28 mouse cellular contexts compared by ENCODE assay signal in the genomic region with DNA sequence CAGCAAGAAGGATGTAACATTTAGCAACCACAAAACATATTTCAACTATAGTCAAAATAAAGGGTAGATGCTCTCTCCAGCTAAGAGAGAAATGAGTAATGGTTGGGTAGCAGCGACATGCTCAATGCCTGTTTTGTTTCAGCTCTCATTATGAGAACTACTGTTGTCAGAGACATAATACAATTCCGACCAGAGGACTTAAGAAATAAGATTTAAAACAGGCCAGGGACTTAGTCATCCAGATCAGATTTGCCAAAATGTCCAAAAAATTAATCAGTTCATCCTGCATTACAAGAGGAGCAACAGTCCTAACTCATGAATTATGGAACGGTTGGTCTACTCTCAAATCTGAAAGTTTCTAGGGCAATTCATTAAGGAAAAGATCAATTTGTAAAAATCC.
"Had no signal": no experiment of that assay in that cellular context is flagged by ENCODE, and none has a peak within 500 bp of the region (broad histone marks: within the 10 kb centered on the region; RNA-seq: fewer than 3 reads in every experiment).

No protein-coding gene starts in this region.

- DNase-seq: gastrocnemius, adult 2 months; gastrocnemius, postnatal 10 days; gastrocnemius, postnatal 25 days; heart, adult 18-20 months; heart, postnatal 10 days; heart, postnatal 4 days; kidney, adult 11 months; kidney, adult 2 months; kidney, adult 9 months; kidney, postnatal 14 days; kidney, postnatal 36 days; layer of hippocampus, adult 9-11 months; layer of hippocampus, postnatal 36 days; left cerebral cortex, postnatal 4 days had no signal

- H3K27ac ChIP-seq: gastrocnemius, adult 2 months; heart, embryonic 10.5 days; hindbrain, embryonic 10.5 days; hindbrain, embryonic 12.5 days; hindbrain, embryonic 14.5 days; kidney, embryonic 15.5 days; kidney, postnatal 0 days; limb, embryonic 13.5 days; limb, embryonic 15.5 days; liver, embryonic 12.5 days; liver, embryonic 14.5 days had no signal

- H3K4me1 ChIP-seq: heart, embryonic 10.5 days; heart, embryonic 12.5 days; hindbrain, embryonic 10.5 days; hindbrain, embryonic 12.5 days; kidney, embryonic 15.5 days; limb, embryonic 13.5 days; limb, embryonic 15.5 days; liver, embryonic 12.5 days had no signal

- ATAC-seq: hindbrain, embryonic 16.5 days; inflammation-experienced regulatory T-cells, adult 6 months; intestine, embryonic 16.5 days; liver, embryonic 12.5 days had no signal

- H3K9ac ChIP-seq: heart, embryonic 12.5 days; hindbrain, embryonic 12.5 days; hindbrain, embryonic 14.5 days; kidney, embryonic 15.5 days; limb, embryonic 13.5 days; limb, embryonic 15.5 days; liver, embryonic 12.5 days; liver, embryonic 14.5 days had no signal

- H3K9me3 ChIP-seq: heart, embryonic 10.5 days; hindbrain, embryonic 10.5 days; hindbrain, embryonic 12.5 days; kidney, embryonic 15.5 days; limb, embryonic 13.5 days; limb, embryonic 15.5 days had no signal

- H3K4me2 ChIP-seq: heart, embryonic 12.5 days; hindbrain, embryonic 12.5 days; hindbrain, embryonic 14.5 days; kidney, embryonic 15.5 days; limb, embryonic 13.5 days; limb, embryonic 15.5 days; liver, embryonic 12.5 days had no signal

- H3K36me3 ChIP-seq: heart, embryonic 10.5 days; heart, embryonic 12.5 days; hindbrain, embryonic 10.5 days; hindbrain, embryonic 12.5 days; kidney, embryonic 15.5 days; limb, embryonic 13.5 days; limb, embryonic 15.5 days; liver, embryonic 12.5 days had no signal

- H3K27me3 ChIP-seq: heart, embryonic 12.5 days; hindbrain, embryonic 12.5 days; kidney, embryonic 15.5 days; limb, embryonic 13.5 days; limb, embryonic 15.5 days; liver, embryonic 12.5 days had no signal

- H3K4me3 ChIP-seq: gastrocnemius, adult 2 months; heart, embryonic 10.5 days; heart, embryonic 12.5 days; hindbrain, embryonic 10.5 days; hindbrain, embryonic 12.5 days; kidney, embryonic 15.5 days; limb, embryonic 13.5 days; limb, embryonic 15.5 days; liver, embryonic 12.5 days had no signal
